Mouse (Mus musculus) C2C12 (cell line): ENCODE data around the gene Orm3. TPM values are rescaled to one million over a fixed set of nuclear protein-coding genes. Genes with fewer than 3 reads are reported as not detected.

Experiments
- H3K27me3 ChIP-seq: one replicate; pipeline ENCODE4 v1.6.1; 2011; ENCODE audit not compliant: control insufficient read depth, insufficient read depth, insufficient read length
- H3K36me3 ChIP-seq: one replicate; pipeline ENCODE4 v1.6.1; 2011; ENCODE audit not compliant: control insufficient read depth, insufficient read depth
- H3K4me3 ChIP-seq: one replicate; pipeline ENCODE4 v1.5.1; 2011; ENCODE audit warnings: mild to moderate bottlenecking, control low read depth; ENCODE audit not compliant: poor library complexity, insufficient read depth, severe bottlenecking
- H3K79me2 ChIP-seq: one replicate; pipeline ENCODE4 v1.6.1; 2011; ENCODE audit not compliant: control insufficient read depth, insufficient read depth
- H3K79me3 ChIP-seq: one replicate; pipeline ENCODE4 v1.6.1; 2011; ENCODE audit warnings: low read depth, control low read depth
- H3ac ChIP-seq: one replicate; pipeline ENCODE3; 2011; ENCODE audit warnings: low read depth; ENCODE audit not compliant: control insufficient read depth, insufficient read length
- CEBPB ChIP-seq: IDR thresholded peaks from one replicate; pipeline ENCODE4 v1.6.1; 2011; ENCODE audit warnings: low read depth, mild to moderate bottlenecking, control low read depth, moderate library complexity
- CTCF ChIP-seq: IDR thresholded peaks from one replicate; pipeline ENCODE4 v1.5.1; 2011; ENCODE audit not compliant: control insufficient read depth, insufficient read depth, insufficient read length
- FOSL1 ChIP-seq: IDR thresholded peaks from one replicate; pipeline ENCODE4 v1.8.0; 2011; ENCODE audit warnings: mild to moderate bottlenecking, low read length; ENCODE audit not compliant: poor library complexity, insufficient read depth, severe bottlenecking
- MAX ChIP-seq: IDR thresholded peaks from one replicate; pipeline ENCODE4 v1.6.1; 2011; ENCODE audit warnings: mild to moderate bottlenecking, control low read depth
- MYOD1 ChIP-seq: IDR thresholded peaks from one replicate; pipeline ENCODE4 v1.6.1; 2011; ENCODE audit warnings: low read depth; ENCODE audit not compliant: control insufficient read depth, insufficient read length
- MYOG ChIP-seq: IDR thresholded peaks from one replicate; pipeline ENCODE4 v1.6.1; 2011; ENCODE audit not compliant: control insufficient read depth, insufficient read length; ENCODE audit errors: extremely low read depth
- USF1 ChIP-seq: IDR thresholded peaks from one replicate; pipeline ENCODE4 v1.6.1; 2011; ENCODE audit warnings: low read depth, mild to moderate bottlenecking, control low read depth, moderate library complexity
- polyA plus RNA-seq: library from polyadenylated mRNA; unstranded; fragments of >200 nt; fragmentation: generic; extraction: Trizol; gene quantifications from one replicate; pipeline ENCODE4 v1.2.1, GENCODE M21; 2012; ENCODE audit warnings: missing spikeins

Orm3 gene
- polyA plus RNA-seq, 1 experiment = not detected

DNA sequence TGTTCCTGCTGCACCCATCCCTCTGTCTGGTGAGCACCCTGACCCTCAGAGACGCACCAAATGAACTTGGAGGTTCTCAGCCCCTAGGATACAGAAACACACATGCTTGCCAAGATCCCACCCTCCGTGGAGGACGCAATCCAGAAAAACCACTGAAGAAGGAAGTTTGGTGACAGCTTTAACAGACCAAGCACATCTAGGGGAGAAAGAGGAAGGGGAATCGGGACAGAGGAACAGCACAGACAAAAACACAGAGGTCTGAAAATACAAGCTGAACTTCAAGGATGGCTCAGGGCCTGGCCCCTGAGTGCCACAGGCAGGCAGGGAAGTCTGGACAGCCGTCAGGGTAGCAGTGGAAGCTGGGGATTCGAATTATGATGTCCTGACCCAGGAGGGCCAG, 45.7 kb downstream of the Orm3 start:
- Histone ChIP-seq H3K79me2 (no peaks in the 10 kb centered on the region), H3ac (no peak overlapping the region), H3K4me3 (no peak overlapping the region), H3K36me3 (no peaks in the 10 kb centered on the region), H3K27me3 (no peaks in the 10 kb centered on the region), H3K79me3 (no peaks in the 10 kb centered on the region)
- no peak for TF ChIP-seq MAX
- no peak for TF ChIP-seq MYOD1
- TF ChIP-seq USF1 = no peak
- no peak for TF ChIP-seq FOSL1

DNA sequence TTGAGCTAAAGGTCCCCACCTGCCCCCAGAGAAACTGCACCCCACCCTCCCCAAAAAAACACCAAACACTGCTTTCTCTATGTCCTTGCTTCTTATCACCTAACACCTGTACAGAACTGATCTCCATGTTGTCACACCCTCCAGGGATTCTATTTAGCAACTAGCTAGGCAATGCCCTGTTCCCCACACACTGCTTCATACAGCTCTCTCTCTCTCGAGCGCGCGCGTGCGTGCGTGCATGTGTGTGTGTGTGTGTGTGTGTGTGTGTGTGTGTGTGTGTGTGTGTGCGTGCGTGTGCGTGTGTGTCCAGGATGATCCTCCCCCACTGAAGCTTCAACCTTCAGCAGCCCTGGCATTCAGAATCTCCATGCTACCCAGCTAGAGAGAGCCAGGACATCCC, 46.1 kb downstream of the Orm3 start:
- Histone ChIP-seq H3K79me2 (no peaks in the 10 kb centered on the region), H3K36me3 (no peaks in the 10 kb centered on the region), H3ac (no peak overlapping the region), H3K27me3 (no peaks in the 10 kb centered on the region), H3K4me3 (no peak overlapping the region), H3K79me3 (no peaks in the 10 kb centered on the region)
- TF ChIP-seq USF1 = no peak
- TF ChIP-seq MYOD1 = no peak
- TF ChIP-seq FOSL1 = no peak
- TF ChIP-seq MYOG = no peak
- TF ChIP-seq CEBPB = no peak
- no peak for TF ChIP-seq MAX
- TF ChIP-seq CTCF = no peak

DNA sequence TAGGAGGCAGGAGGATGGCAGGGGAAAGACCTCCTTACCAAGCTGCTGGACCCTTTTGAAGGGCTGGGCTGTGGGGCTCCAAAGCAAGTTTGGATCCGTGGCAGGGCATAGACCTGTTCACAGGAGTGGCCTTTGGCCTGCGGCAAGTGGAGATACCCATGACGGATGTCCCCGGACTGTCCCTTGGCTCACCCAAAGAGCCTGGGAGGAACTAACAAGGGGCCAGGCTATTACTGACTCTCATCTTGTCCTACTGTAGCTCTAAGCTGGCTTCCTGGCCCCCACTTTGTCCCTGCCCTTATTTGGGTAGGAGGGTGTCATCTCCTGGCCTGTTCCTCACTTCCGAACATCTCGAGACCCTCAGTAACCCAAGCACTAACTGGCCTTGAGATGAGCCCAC, 46.6 kb downstream of the Orm3 start:
- Histone ChIP-seq H3K27me3 (no peaks in the 10 kb centered on the region), H3ac (no peak overlapping the region), H3K4me3 (no peak overlapping the region), H3K79me3 (no peaks in the 10 kb centered on the region), H3K36me3 (no peaks in the 10 kb centered on the region), H3K79me2 (no peaks in the 10 kb centered on the region)
- TF ChIP-seq CTCF (no peak), MYOD1 (no peak), MYOG (no peak), CEBPB (no peak), MAX (no peak), FOSL1 (no peak), USF1 (no peak)

DNA sequence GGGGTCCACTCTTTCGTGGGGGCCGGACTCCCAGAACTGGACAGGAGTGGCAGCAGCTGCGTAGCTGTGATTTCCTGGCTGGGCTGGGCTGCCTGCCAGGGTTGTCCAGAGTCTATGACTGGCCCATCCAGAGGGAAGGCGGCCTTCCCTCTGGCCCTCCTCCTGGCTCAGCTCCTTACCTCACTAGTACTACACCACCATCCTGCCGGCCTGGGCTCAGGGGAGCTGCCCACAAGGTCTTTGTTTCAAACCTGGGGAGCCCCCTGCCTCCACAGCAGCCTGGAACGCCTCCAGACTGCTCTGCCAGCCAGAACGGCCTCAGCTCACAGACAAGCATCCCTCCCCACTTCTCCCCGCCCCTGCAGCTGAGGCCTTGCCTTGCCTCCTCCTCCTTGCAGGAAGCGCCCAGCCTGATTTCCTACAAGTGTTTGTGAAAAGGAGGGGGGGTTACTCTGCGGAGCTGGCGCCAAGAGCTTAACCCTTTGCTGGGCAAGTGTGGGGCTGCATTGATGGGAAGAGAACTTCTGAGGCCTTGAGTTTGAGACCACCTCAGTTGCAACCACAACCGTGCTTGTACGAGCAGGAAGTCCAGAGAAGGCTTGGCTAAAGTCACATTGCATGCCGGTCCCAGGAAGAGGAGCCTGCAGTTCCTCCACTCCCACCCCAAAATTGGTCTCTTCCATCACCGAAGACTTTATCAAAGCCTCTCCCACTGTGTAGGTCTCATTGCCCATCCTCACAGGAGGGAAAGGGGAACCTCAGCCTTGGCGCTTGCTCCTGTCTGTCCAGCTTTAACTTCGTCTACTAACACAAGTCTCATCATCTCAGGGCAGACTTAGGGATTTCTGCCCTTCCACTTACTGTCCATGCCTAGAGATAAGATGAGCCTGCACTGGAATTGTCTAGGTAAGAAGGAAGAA, 47.3 kb downstream of the Orm3 start, which contains the start of gene Akna:
TSS of gene Akna (minus strand) at position 315 of the 920 bp plus-strand sequence.
- no peaks in the 10 kb centered on the region for H3K27me3 ChIP-seq
- TF ChIP-seq FOSL1 (no peak), MYOD1 (peak; percentile 44), CEBPB (no peak), MYOG (no peak), USF1 (no peak)
- H3K36me3 ChIP-seq = no peaks in the 10 kb centered on the region
- H3K79me3 ChIP-seq = no peaks in the 10 kb centered on the region
- H3ac ChIP-seq = peak within 1 kb of the TSS; percentile 45
- peak within 1 kb of the TSS; percentile 6 for H3K4me3 ChIP-seq
- H3K79me2 ChIP-seq = no peaks in the 10 kb centered on the region

DNA sequence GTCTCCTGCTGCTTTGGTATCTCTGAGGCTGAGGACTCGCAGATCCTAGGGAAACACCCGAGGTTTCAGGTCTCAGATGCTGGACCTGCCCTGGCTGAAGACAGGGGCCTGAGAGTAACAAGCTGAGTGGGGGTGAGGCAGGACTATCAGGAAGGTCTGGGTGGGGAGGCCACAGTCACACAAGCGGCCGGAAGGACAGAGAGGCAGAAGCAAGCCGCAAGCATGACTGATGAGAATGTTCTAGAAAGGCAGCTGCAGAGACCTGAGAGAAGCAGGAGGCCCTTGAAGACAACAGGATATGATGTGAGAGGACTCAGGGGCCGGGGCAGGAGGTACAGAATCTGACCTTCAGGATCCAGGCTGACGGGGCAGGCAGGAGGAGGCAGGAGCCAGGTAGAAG, 48.2 kb downstream of the Orm3 start:
- Histone ChIP-seq H3K4me3 (no peak overlapping the region), H3K79me2 (no peaks in the 10 kb centered on the region), H3ac (no peak overlapping the region), H3K36me3 (no peaks in the 10 kb centered on the region), H3K27me3 (no peaks in the 10 kb centered on the region), H3K79me3 (no peaks in the 10 kb centered on the region)
- TF ChIP-seq MAX (no peak), MYOD1 (no peak), FOSL1 (no peak), CTCF (no peak), CEBPB (no peak), USF1 (no peak), MYOG (no peak)

DNA sequence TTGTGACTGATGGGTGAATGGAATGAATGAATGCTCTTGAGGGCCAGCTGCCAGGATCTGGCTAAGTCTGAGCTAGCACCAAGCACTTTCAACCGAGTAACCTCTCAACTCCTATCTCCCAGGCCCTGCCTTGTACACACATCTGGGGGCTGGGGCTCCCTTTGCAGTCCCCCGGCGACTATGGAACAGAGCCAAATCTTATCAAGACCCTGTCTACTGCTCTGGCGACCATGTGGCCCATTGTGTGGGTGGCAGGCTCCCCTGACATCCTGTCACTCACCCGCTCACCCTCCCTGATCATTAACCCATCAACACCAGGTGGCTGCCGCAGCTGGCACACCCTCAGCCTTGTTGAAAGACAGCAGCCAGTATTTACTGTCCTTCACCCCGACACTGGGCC, 49.1 kb downstream of the Orm3 start:
- H3K36me3 ChIP-seq = no peaks in the 10 kb centered on the region
- H3ac ChIP-seq = no peak overlapping the region
- H3K79me2 ChIP-seq = no peaks in the 10 kb centered on the region
- no peaks in the 10 kb centered on the region for H3K27me3 ChIP-seq
- no peak overlapping the region for H3K4me3 ChIP-seq
- no peak for TF ChIP-seq MYOG
- no peak for TF ChIP-seq USF1
- no peak for TF ChIP-seq CEBPB
- TF ChIP-seq FOSL1 = no peak
- TF ChIP-seq MYOD1 = no peak
- TF ChIP-seq CTCF = no peak
- TF ChIP-seq MAX = no peak
- no peaks in the 10 kb centered on the region for H3K79me3 ChIP-seq
